Mouse (Mus musculus): ENCODE data around the gene Ap1s1.

Gene Ap1s1

GRCm38 (mm10) chr5:137062601-137063000, 16.7 kb upstream of the Ap1s1 start:
- DNase-seq, result no peak

- DNase-seq, result peak; percentile 44
These were observed 16.0 kb upstream of the Ap1s1 start for GRCm38 (mm10) chr5:137061809-137062481.

- no peak for DNase-seq
These were observed 8.9 kb upstream of the Ap1s1 start for GRCm38 (mm10) chr5:137054873-137055272.

GRCm38 (mm10) chr5:137054299-137054698, 8.4 kb upstream of the Ap1s1 start:
- no peak for DNase-seq

GRCm38 (mm10) chr5:137051914-137052505, 6.1 kb upstream of the Ap1s1 start:
- DNase-seq, result peak; percentile 83

- no peak for DNase-seq
These were observed 5.2 kb upstream of the Ap1s1 start for GRCm38 (mm10) chr5:137051125-137051524.

DNA sequence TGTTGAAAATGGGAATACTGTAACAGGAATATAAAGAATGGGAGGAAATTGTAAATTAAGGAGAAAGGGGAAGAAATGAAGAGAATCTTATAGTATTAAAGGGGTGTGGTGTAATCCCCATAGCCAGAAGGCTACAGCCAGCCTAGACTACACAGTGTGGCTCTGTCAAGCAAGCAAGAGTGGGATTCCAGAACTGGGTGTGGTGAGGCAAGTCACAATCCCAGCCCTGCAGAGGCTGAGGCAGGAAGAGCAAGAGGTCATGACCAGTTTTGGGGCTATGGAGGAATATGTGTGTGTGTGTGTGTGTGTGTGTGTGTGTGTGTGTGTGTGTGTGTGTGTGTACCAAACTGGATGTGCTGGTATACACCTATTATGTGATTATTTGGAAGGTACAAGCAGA, 1.1 kb upstream of the Ap1s1 start:
- no peak for DNase-seq

- no peak for DNase-seq
These were observed 386 bp upstream of the Ap1s1 start for GRCm38 (mm10) chr5:137046324-137046718.

DNA sequence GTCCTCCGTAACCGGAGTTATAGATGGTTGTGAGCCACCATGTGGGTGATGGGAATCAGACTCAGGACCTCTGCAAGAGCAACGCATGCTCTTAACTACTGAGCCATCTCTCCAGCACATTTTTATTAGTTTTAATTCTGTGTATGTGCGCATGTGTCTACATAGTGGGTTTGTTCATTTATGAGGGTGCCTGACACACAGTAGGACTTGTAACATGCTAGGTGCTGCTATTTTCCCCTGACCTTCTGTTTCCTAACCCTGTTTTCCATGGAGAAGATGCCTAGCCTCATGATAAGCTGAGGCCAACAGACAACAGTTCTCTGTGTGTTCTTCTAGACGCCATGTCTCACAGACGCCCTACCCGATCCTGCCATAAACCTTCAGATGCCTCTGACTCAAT, 1.9 kb downstream of the Ap1s1 start:
- DNase-seq, result no peak

- DNase-seq, result no peak
These were observed 4.5 kb downstream of the Ap1s1 start for GRCm38 (mm10) chr5:137041442-137041841.

DNA sequence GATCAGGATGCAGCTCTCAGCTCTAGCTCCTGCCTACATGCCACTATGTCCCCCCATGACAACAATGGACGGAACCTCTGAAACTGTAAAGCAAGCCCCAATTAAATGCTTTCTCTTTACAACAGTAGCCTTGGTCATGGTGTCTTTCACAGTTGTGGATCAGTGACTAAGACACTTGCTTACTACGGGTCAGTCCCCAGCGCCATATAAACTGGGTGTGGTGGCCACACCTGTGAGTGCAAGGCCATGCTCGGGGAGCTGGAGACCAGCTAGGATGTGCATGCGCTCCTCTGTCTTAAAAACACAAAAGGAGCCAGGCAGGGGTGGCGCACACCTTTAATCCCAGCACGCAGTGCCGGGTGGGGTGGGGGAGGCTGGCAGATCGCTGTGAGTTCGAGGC, 6.5 kb downstream of the Ap1s1 start:
- DNase-seq, result no peak

- DNase-seq, result no peak
These were observed 9.7 kb downstream of the Ap1s1 start for GRCm38 (mm10) chr5:137036211-137036610.

- peak; percentile 81 for DNase-seq
These were observed 13.3 kb downstream of the Ap1s1 start for GRCm38 (mm10) chr5:137032641-137033074.

DNA sequence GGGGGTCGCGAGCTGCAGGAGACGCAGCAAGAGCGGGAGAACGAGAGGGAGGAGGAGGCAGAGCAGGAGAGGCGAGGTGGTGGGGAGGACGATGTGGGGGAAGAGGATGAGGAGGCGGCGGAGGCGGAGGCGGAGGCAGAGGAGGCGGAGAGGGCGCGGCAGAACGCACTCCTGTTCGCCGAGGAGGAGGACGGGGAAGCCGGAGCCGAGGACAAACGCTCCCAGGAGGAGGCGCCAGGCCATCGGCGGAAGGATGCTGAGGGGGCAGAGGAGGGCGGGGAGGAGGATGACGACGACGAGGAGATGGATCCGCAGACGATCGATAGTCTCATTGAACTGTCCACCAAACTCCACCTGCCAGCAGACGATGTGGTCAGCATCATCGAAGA, 13.9 kb downstream of the Ap1s1 start:
- DNase-seq, result peak; percentile 58

- no peak for DNase-seq
These were observed 14.6 kb downstream of the Ap1s1 start for GRCm38 (mm10) chr5:137031076-137032032.

DNA sequence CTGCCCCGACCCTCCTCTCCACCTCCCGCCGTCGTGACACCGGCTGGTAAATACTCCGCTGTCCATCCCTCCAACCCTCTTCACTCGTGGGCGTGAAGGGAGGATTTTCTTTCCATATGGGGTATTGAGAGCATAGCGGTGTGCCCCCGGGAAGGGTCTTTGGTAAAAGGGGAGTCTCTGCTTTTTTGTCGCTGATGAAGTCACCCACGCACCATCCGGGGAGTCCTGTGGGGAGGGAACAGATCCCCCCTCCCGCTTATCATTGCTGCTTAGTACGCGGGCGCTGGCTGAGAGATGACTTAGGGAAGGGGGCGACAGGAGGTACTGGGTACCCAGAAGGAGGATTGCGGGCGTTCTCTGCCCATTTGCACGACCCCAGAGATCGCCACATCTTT, 15.5 kb downstream of the Ap1s1 start:
- peak; percentile 60 for DNase-seq

GRCm38 (mm10) chr5:137029643-137030415, 16.1 kb downstream of the Ap1s1 start:
- peak; percentile 95 for DNase-seq

DNA sequence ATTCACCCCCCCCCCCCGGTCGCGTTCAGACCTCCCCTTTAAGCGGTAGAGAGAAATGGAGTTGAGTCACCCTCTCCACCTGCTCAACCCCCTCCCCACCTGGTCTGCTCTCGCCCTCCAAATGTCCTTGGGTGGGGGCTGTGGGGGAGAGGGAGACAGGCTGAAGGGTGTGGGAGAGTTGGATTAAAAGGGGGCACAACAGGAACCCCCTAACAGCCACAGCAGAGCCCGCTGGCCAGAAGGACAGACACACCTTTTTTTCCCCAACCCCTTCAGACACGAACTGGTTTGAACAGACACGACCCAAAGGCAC, 16.7 kb downstream of the Ap1s1 start:
- no peak for DNase-seq

GRCm38 (mm10) chr5:137028561-137029272, 17.2 kb downstream of the Ap1s1 start:
- no peak for DNase-seq

DNA sequence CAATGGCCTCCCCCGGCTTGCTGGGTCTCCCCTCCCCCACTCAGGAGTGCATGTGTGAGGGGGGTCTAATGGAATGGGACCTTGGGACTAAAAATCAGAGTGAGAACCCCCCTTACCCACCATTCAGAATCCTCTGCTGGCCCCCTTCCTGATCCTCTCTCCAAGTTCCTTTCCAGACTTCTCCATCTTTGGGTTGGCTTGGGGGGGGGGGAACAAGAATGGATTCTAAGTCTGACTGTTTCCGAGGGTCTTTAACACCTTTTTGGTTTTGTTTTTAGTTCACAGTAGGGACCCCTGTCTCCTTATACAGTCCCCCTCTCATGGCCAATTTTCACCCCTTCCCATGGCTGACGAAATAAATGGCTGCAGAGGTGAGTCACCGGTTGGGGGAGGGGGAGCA, 19.8 kb downstream of the Ap1s1 start, which contains the start of gene Vgf:
Vgf (plus strand) TSS at position 301 of the 400 bp plus-strand sequence.
- no peak for DNase-seq

- peak; percentile 44 for DNase-seq
These were observed 20.8 kb downstream of the Ap1s1 start for GRCm38 (mm10) chr5:137025132-137025531.

- no peak for DNase-seq
These were observed 21.6 kb downstream of the Ap1s1 start for GRCm38 (mm10) chr5:137024318-137024717.
